16 mouse cellular contexts compared by ENCODE assay signal in the genomic region with DNA sequence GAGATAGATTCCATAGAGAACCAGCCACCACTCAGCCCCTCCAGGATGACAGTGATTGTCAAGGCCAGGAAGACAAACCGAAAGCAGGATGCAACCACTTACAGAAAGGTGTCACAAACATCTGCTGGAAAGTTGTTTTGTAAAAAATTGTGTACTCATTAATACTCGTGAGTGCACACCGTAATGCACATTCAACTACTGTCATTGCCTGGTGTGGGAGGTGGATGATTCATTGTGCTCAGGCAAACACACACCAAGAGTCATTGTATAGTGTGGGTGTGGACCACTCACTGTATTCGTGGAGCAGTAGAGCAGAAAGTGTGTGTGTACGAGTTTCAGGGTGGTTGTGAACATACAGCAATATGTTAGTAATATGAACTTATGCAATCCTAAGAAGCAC. TPM values are rescaled to one million over a fixed set of nuclear protein-coding genes. Genes with fewer than 3 reads are reported as not detected.
"Had no signal": no experiment of that assay in that cellular context is flagged by ENCODE, and none has a peak within 500 bp of the region (broad histone marks: within the 10 kb centered on the region; RNA-seq: fewer than 3 reads in every experiment).

No protein-coding gene starts in this region.

- H3K9me3 ChIP-seq: intestine, embryonic 15.5 days; kidney, embryonic 15.5 days; limb, embryonic 15.5 days; liver, embryonic 12.5 days; lung, embryonic 15.5 days; midbrain, embryonic 10.5 days; neural tube, embryonic 12.5 days; stomach, embryonic 15.5 days had no signal

- ATAC-seq: intestine, embryonic 15.5 days; liver, embryonic 12.5 days had no signal

- H3K27me3 ChIP-seq: intestine, embryonic 15.5 days; kidney, embryonic 15.5 days; limb, embryonic 15.5 days; liver, embryonic 12.5 days; lung, embryonic 15.5 days; neural tube, embryonic 12.5 days; stomach, embryonic 15.5 days had no signal

- H3K36me3 ChIP-seq: intestine, embryonic 15.5 days; kidney, embryonic 15.5 days; limb, embryonic 15.5 days; liver, embryonic 12.5 days; lung, embryonic 15.5 days; midbrain, embryonic 10.5 days; neural tube, embryonic 12.5 days; stomach, embryonic 15.5 days had no signal

- DNase-seq: kidney, adult 18-20 months; kidney, postnatal 14 days; layer of hippocampus, postnatal 36 days; lung, postnatal 14 days; midbrain, embryonic 14.5 days; thymus, adult 2 months; thymus, postnatal 25 days had no signal

- H3K4me3 ChIP-seq: intestine, embryonic 15.5 days; kidney, embryonic 15.5 days; limb, embryonic 15.5 days; liver, embryonic 12.5 days; lung, embryonic 15.5 days; midbrain, embryonic 10.5 days; myocyte; neural tube, embryonic 12.5 days; stomach, embryonic 15.5 days had no signal

- H3K4me1 ChIP-seq: intestine, embryonic 15.5 days; kidney, embryonic 15.5 days; limb, embryonic 15.5 days; liver, embryonic 12.5 days; lung, embryonic 15.5 days; neural tube, embryonic 12.5 days; stomach, embryonic 15.5 days had no signal

RNA-seq across cellular contexts. Expression of a gene that starts 31.1 kb away (rescaled TPM):
- polyA plus RNA-seq: myocyte had no signal
